Mouse (Mus musculus): Measurements from ENCODE around the gene Flcn. TPM values are rescaled to one million over a fixed set of nuclear protein-coding genes. Genes with fewer than 3 reads are reported as not detected.

Flcn gene
- polyA plus RNA-seq, 1 experiment from 2014 or later, result 41.8 TPM

- H3K9ac ChIP-seq (replicated peaks), result no peak overlapping the region
- no peak overlapping the region for H3K4me3 ChIP-seq (replicated peaks)
- H3K4me2 ChIP-seq, result no peak overlapping the region
- no peak for ATAC-seq (ENCODE audit: low FRiP score)
- H3K27ac ChIP-seq (replicated peaks), result no peak overlapping the region
- 83% methylated on average over 6 of the region's 6 CpGs for WGBS
- H3K4me1 ChIP-seq, result peaks cover 4% of the 10 kb centered on the region; the same call in 1 of the 2 replicates
- no peaks in the 10 kb centered on the region for H3K27me3 ChIP-seq (replicated peaks)
- H3K9me3 ChIP-seq (replicated peaks), result no peaks in the 10 kb centered on the region
- peaks cover 50% of the 10 kb centered on the region for H3K36me3 ChIP-seq
Observed at GRCm38 (mm10) chr11:59815482-59816065, 5.8 kb upstream of the Flcn start.

DNA sequence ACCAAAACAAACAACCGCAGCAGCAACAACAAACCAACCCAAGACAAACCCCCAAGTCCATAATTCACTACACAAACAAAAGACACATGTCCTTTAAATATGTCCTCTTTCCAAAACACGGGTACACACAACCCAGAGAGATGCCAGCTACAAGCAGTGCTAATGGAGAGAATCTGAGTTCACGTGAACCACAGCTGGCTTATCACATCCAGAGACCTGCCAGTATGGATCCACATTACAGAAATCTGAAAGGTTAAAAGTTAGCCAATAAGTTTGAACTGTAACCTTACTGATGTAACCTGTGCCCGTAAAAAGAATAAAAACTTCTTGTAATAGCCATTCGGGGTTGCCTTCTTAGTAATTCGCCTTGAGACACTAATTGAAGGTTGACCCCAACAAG is 5.1 kb upstream of the Flcn start:
- no peaks in the 10 kb centered on the region for H3K27me3 ChIP-seq (replicated peaks)
- H3K4me2 ChIP-seq, result no peak overlapping the region
- peaks cover 7% of the 10 kb centered on the region; the same call in 1 of the 2 replicates for H3K4me1 ChIP-seq
- ATAC-seq (ENCODE audit: low FRiP score), result no peak
- WGBS, result 87% methylated on average over 6 of the region's 6 CpGs
- H3K9ac ChIP-seq (replicated peaks), result no peak overlapping the region
- H3K9me3 ChIP-seq (replicated peaks), result no peaks in the 10 kb centered on the region
- H3K36me3 ChIP-seq, result peaks cover 44% of the 10 kb centered on the region
- H3K27ac ChIP-seq (replicated peaks), result no peak overlapping the region
- H3K4me3 ChIP-seq (replicated peaks), result no peak overlapping the region

GRCm38 (mm10) chr11:59814311-59814710 is 4.5 kb upstream of the Flcn start:
- Histone ChIP-seq H3K9me3 (replicated peaks) (no peaks in the 10 kb centered on the region), H3K27me3 (replicated peaks) (no peaks in the 10 kb centered on the region), H3K4me1 (peaks cover 7% of the 10 kb centered on the region; the same call in 1 of the 2 replicates), H3K36me3 (peaks cover 38% of the 10 kb centered on the region), H3K4me3 (replicated peaks) (no peak overlapping the region), H3K9ac (replicated peaks) (no peak overlapping the region), H3K4me2 (no peak overlapping the region), H3K27ac (replicated peaks) (no peak overlapping the region)
- no peak for ATAC-seq (ENCODE audit: low FRiP score)
- WGBS, result 72% methylated on average over 1 of the region's 1 CpGs

DNA sequence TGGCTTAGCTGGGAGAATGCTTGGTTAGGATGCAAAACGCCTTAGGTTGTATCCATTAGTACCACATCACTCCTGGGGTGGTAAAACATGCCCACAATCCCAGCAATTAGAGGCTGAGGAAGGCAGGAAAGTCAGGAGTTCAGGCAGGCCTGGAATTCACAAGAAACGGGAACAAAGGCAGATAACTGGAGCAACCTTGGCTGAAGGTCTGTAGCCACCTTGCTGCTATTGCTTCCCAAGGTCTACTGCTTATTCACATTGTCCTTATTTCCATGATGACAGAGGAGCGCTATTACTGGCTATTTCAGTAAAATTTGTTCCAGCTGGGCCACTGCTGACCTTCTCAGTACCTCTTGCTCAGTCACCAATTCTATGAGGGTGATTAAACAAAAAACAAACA is 3.5 kb upstream of the Flcn start:
- H3K27me3 ChIP-seq (replicated peaks), result no peaks in the 10 kb centered on the region
- peaks cover 28% of the 10 kb centered on the region for H3K36me3 ChIP-seq
- WGBS, result 69% methylated on average over 3 of the region's 3 CpGs
- H3K27ac ChIP-seq (replicated peaks), result no peak overlapping the region
- H3K4me1 ChIP-seq, result peaks cover 16% of the 10 kb centered on the region
- ATAC-seq (ENCODE audit: low FRiP score), result no peak
- no peak overlapping the region for H3K4me2 ChIP-seq
- H3K4me3 ChIP-seq (replicated peaks), result no peak overlapping the region
- no peaks in the 10 kb centered on the region for H3K9me3 ChIP-seq (replicated peaks)
- H3K9ac ChIP-seq (replicated peaks), result no peak overlapping the region

- H3K27me3 ChIP-seq (replicated peaks), result no peaks in the 10 kb centered on the region
- 78% methylated on average over 4 of the region's 4 CpGs for WGBS
- H3K4me2 ChIP-seq, result no peak overlapping the region
- H3K27ac ChIP-seq (replicated peaks), result no peak overlapping the region
- no peak overlapping the region for H3K4me3 ChIP-seq (replicated peaks)
- peaks cover 34% of the 10 kb centered on the region for H3K4me1 ChIP-seq
- peaks cover 24% of the 10 kb centered on the region for H3K36me3 ChIP-seq
- no peak overlapping the region for H3K9ac ChIP-seq (replicated peaks)
- no peaks in the 10 kb centered on the region for H3K9me3 ChIP-seq (replicated peaks)
- no peak for ATAC-seq (ENCODE audit: low FRiP score)
Observed at GRCm38 (mm10) chr11:59811211-59811610, 1.4 kb upstream of the Flcn start.

GRCm38 (mm10) chr11:59810480-59811158 is 803 bp upstream of the Flcn start:
- ATAC-seq (ENCODE audit: low FRiP score), result no peak
- 64% methylated on average over 14 of the region's 14 CpGs for WGBS
- peak overlapping the region; percentile 61 for H3K4me3 ChIP-seq (replicated peaks)

GRCm38 (mm10) chr11:59809071-59809669 is 646 bp downstream of the Flcn start:
- peak overlapping the region; percentile 100 for H3K27ac ChIP-seq (replicated peaks)
- H3K4me2 ChIP-seq, result peak overlapping the region; percentile 83
- peak overlapping the region; percentile 69 for H3K9ac ChIP-seq (replicated peaks)
- peaks cover 36% of the 10 kb centered on the region for H3K36me3 ChIP-seq
- peaks cover 34% of the 10 kb centered on the region for H3K4me1 ChIP-seq
- no peaks in the 10 kb centered on the region for H3K27me3 ChIP-seq (replicated peaks)
- H3K9me3 ChIP-seq (replicated peaks), result no peaks in the 10 kb centered on the region
- WGBS, result under 1% methylated on average over 15 of the region's 15 CpGs
- H3K4me3 ChIP-seq (replicated peaks), result peak overlapping the region; percentile 61
- peak; percentile 18; the same call in 1 of the 2 replicates for ATAC-seq (ENCODE audit: low FRiP score)

More at GRCm38 (mm10) chr11:59810480-59811158, 803 bp upstream of the Flcn start:
- Histone ChIP-seq H3K36me3 (peaks cover 25% of the 10 kb centered on the region), H3K4me2 (peak overlapping the region; percentile 83), H3K9ac (replicated peaks) (peak overlapping the region; percentile 69), H3K4me1 (peaks cover 34% of the 10 kb centered on the region), H3K27ac (replicated peaks) (peak overlapping the region; percentile 100), H3K27me3 (replicated peaks) (no peaks in the 10 kb centered on the region), H3K9me3 (replicated peaks) (no peaks in the 10 kb centered on the region)

- H3K4me2 ChIP-seq, result peak overlapping the region; percentile 83
- no peaks in the 10 kb centered on the region for H3K9me3 ChIP-seq (replicated peaks)
- WGBS, result 69% methylated on average over 14 of the region's 14 CpGs
- peaks cover 34% of the 10 kb centered on the region for H3K4me1 ChIP-seq
- H3K4me3 ChIP-seq (replicated peaks), result peak overlapping the region; percentile 61
- no peaks in the 10 kb centered on the region for H3K27me3 ChIP-seq (replicated peaks)
- ATAC-seq (ENCODE audit: low FRiP score), result no peak
- H3K36me3 ChIP-seq, result peaks cover 43% of the 10 kb centered on the region
- H3K9ac ChIP-seq (replicated peaks), result peak overlapping the region; percentile 69; the same call in 1 of the 2 replicates
- H3K27ac ChIP-seq (replicated peaks), result no peak overlapping the region
Observed at GRCm38 (mm10) chr11:59808170-59808960, 1.5 kb downstream of the Flcn start.

GRCm38 (mm10) chr11:59805656-59806055 is 4.2 kb downstream of the Flcn start:
- WGBS, result 96% methylated on average over 2 of the region's 2 CpGs
- no peaks in the 10 kb centered on the region for H3K9me3 ChIP-seq (replicated peaks)
- H3K9ac ChIP-seq (replicated peaks), result no peak overlapping the region
- no peak overlapping the region for H3K4me2 ChIP-seq
- no peaks in the 10 kb centered on the region for H3K27me3 ChIP-seq (replicated peaks)
- no peak for ATAC-seq (ENCODE audit: low FRiP score)
- no peak overlapping the region for H3K4me3 ChIP-seq (replicated peaks)
- peaks cover 69% of the 10 kb centered on the region for H3K36me3 ChIP-seq
- H3K4me1 ChIP-seq, result peaks cover 30% of the 10 kb centered on the region
- H3K27ac ChIP-seq (replicated peaks), result no peak overlapping the region

GRCm38 (mm10) chr11:59805256-59805655 is 4.6 kb downstream of the Flcn start:
- peaks cover 73% of the 10 kb centered on the region for H3K36me3 ChIP-seq
- 100% methylated on average over 1 of the region's 1 CpGs for WGBS
- no peaks in the 10 kb centered on the region for H3K27me3 ChIP-seq (replicated peaks)
- H3K9ac ChIP-seq (replicated peaks), result no peak overlapping the region
- H3K4me1 ChIP-seq, result peaks cover 27% of the 10 kb centered on the region
- no peak overlapping the region for H3K4me3 ChIP-seq (replicated peaks)
- H3K4me2 ChIP-seq, result no peak overlapping the region
- no peaks in the 10 kb centered on the region for H3K9me3 ChIP-seq (replicated peaks)
- H3K27ac ChIP-seq (replicated peaks), result no peak overlapping the region
- ATAC-seq (ENCODE audit: low FRiP score), result no peak

GRCm38 (mm10) chr11:59804409-59805110 is 5.3 kb downstream of the Flcn start:
- Histone ChIP-seq H3K9me3 (replicated peaks) (no peaks in the 10 kb centered on the region), H3K27ac (replicated peaks) (no peak overlapping the region), H3K4me2 (no peak overlapping the region), H3K36me3 (peaks cover 80% of the 10 kb centered on the region), H3K9ac (replicated peaks) (no peak overlapping the region), H3K27me3 (replicated peaks) (no peaks in the 10 kb centered on the region), H3K4me3 (replicated peaks) (no peak overlapping the region), H3K4me1 (peaks cover 27% of the 10 kb centered on the region)
- WGBS, result 92% methylated on average over 22 of the region's 22 CpGs
- no peak for ATAC-seq (ENCODE audit: low FRiP score)

All from neural tube, embryonic 15.5 days (tissue).